Mouse (Mus musculus): ENCODE measurements around the gene Cmtr2. TPM values are rescaled to one million over a fixed set of nuclear protein-coding genes. Genes with fewer than 3 reads are reported as not detected.

Gene Cmtr2
- polyA plus RNA-seq, 1 experiment from 2014 or later = 13.2 TPM

DNA sequence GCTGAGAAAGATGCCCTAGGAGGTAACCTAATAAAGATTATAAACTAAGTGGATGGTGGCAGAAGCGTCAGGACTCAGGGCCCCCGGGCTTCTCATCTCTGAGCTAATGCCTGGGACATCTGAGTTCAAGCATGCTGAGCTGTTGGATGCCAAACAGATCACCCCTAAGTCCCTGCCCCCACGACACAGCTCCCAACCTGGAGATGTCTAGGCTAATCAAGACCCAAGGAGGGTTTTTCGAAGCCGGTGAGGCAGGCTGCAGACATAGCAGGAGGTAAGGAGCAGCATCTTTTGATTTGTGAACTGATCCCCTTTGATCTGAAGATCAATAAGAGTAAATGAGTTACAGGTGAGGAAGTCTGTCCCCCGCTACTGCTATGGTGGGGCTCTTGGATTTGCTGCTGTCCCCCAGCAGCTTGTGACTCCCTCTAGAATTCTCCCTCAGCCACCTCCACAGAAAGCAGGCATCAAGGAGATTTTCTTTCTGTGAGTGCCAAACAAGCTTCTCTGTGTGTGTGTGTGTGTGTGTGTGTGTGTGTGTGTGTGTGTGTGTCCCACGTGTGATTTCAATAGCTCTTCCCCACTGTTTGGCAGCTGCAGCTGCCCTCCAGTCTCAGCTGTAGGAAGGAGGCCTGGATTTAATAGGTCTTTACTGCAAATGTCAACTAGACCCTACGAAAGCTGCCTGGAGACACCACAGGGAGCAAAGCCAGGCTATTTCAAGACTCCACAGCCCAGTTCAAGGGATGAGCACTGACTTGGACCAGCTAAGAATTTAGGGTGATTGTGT is 26.3 kb upstream of the Cmtr2 start:
- ATAC-seq = peak; percentile 71
- WGBS = 18% methylated on average over 8 of the region's 8 CpGs
- Histone ChIP-seq H3K36me3 (ENCODE audit: control insufficient read depth, insufficient read depth, low read length) (no peaks in the 10 kb centered on the region), H3K27me3 (ENCODE audit: control insufficient read depth, insufficient read depth, low read depth, low read length) (no peaks in the 10 kb centered on the region), H3K9me3 (replicated peaks; ENCODE audit: control insufficient read depth, low read length, poor library complexity, severe bottlenecking) (no peaks in the 10 kb centered on the region), H3K4me2 (ENCODE audit: low read length) (no peak overlapping the region), H3K4me3 (ENCODE audit: low read depth, low read length) (no peak overlapping the region), H3K4me1 (ENCODE audit: control insufficient read depth, insufficient read depth, low read length) (peaks cover 13% of the 10 kb centered on the region), H3K9ac (ENCODE audit: low read depth, low read length) (peak overlapping the region; percentile 31; the same call in 1 of the 2 replicates), H3K27ac (ENCODE audit: low read length) (peak overlapping the region; percentile 74)

DNA sequence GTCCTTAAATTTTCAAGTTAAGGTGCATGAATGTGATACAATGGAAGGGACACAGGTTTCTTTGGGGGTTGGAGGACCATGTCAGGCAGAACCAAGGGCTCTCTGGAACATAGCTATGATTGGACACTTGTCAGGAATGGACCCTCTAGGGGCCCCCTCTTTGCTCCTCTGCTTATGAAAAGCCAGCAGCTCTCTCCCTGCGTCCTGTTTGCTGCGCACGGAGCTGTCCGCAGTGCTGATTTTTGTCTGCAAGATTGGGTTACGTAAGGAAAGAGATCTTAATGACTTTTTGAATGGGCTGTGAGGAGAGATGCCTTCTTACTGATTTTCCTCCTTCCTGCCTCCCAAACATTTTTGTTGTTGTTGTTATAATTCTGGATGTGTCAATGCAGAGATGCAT is 18.8 kb upstream of the Cmtr2 start:
- ATAC-seq = no peak
- WGBS = 7% methylated on average over 5 of the region's 5 CpGs
- Histone ChIP-seq H3K9me3 (replicated peaks; ENCODE audit: control insufficient read depth, low read length, poor library complexity, severe bottlenecking) (no peaks in the 10 kb centered on the region), H3K36me3 (ENCODE audit: control insufficient read depth, insufficient read depth, low read length) (no peaks in the 10 kb centered on the region), H3K4me2 (ENCODE audit: low read length) (no peak overlapping the region), H3K4me3 (ENCODE audit: low read depth, low read length) (no peak overlapping the region), H3K4me1 (ENCODE audit: control insufficient read depth, insufficient read depth, low read length) (0 out of 2 replicates have a peak, but pooled peaks cover 2% of the 10 kb centered on the region), H3K27ac (ENCODE audit: low read length) (no peak overlapping the region), H3K9ac (ENCODE audit: low read depth, low read length) (no peak overlapping the region), H3K27me3 (ENCODE audit: control insufficient read depth, insufficient read depth, low read depth, low read length) (no peaks in the 10 kb centered on the region)

DNA sequence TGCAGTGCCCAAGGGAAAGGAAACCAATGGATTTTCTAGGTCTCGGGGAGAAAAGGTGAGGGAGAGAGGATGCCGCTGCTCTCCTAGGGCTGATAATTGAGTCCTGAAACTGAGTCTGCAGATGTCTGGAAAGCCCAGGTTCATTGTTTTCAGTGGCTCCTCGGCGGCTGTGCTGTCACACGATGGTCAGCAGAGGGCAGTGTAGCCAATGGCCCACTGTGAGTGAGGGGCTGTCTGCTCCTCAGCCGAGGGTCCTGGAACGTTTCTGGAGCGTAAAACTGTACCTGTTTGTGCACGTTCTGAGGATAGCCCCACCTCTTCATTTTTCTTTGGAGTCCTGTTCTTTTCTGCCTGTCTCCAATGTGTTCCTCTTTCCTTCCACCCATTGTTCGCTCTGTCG is 13.7 kb upstream of the Cmtr2 start:
- H3K36me3 ChIP-seq (ENCODE audit: control insufficient read depth, insufficient read depth, low read length) = no peaks in the 10 kb centered on the region
- H3K9me3 ChIP-seq (replicated peaks; ENCODE audit: control insufficient read depth, low read length, poor library complexity, severe bottlenecking) = no peaks in the 10 kb centered on the region
- no peaks in the 10 kb centered on the region for H3K27me3 ChIP-seq (ENCODE audit: control insufficient read depth, insufficient read depth, low read depth, low read length)
- no peak overlapping the region for H3K27ac ChIP-seq (ENCODE audit: low read length)
- H3K4me3 ChIP-seq (ENCODE audit: low read depth, low read length) = no peak overlapping the region
- H3K9ac ChIP-seq (ENCODE audit: low read depth, low read length) = no peak overlapping the region
- H3K4me2 ChIP-seq (ENCODE audit: low read length) = no peak overlapping the region
- 0 out of 2 replicates have a peak, but pooled peaks cover 1% of the 10 kb centered on the region for H3K4me1 ChIP-seq (ENCODE audit: control insufficient read depth, insufficient read depth, low read length)
- 22% methylated on average over 11 of the region's 11 CpGs for WGBS
- ATAC-seq = no peak

DNA sequence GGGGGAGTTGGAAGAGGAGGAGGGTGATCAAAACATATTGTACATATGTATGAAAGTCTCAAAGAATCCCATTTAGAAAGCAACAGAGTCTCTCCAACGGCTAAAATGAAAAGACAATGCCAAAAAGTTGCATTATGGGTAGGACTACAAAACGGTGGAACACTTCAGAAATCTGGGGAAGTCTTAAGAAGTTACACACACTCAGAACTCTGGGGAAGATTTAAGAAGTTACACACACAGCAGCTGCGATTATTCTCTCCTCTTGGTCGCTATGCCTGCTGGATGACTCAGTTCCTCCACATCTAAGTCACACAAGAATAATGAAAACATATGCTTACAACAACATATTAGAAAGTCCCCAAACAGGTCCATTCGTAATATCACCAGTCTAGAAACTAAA is 788 bp downstream of the Cmtr2 start:
- Histone ChIP-seq H3K9me3 (replicated peaks; ENCODE audit: control insufficient read depth, low read length, poor library complexity, severe bottlenecking) (no peaks in the 10 kb centered on the region), H3K9ac (ENCODE audit: low read depth, low read length) (no peak overlapping the region), H3K4me1 (ENCODE audit: control insufficient read depth, insufficient read depth, low read length) (peaks cover 18% of the 10 kb centered on the region), H3K36me3 (ENCODE audit: control insufficient read depth, insufficient read depth, low read length) (peaks cover 2% of the 10 kb centered on the region), H3K4me2 (ENCODE audit: low read length) (no peak overlapping the region), H3K27ac (ENCODE audit: low read length) (no peak overlapping the region), H3K27me3 (ENCODE audit: control insufficient read depth, insufficient read depth, low read depth, low read length) (no peaks in the 10 kb centered on the region), H3K4me3 (ENCODE audit: low read depth, low read length) (no peak overlapping the region)
- 81% methylated on average over 5 of the region's 5 CpGs for WGBS
- no peak for ATAC-seq

DNA sequence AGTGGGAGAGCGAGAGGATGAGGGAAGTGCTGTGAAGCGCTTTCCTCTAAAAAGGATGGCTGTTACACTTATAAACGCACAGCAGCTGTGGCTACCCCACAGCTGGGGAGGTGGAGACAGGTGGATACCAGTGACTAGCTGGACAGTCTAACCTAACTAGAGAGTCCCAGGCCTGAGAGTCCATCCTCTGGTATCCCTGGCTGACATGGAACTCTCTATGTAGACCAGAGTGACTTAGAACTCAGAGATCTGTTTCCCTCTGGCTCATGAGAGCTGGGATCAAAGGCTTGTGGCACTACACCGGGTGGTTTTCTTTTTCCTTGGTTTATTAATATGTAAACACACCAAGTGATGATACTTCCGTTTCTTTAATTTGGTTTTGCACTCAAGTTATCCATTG is 1.7 kb downstream of the Cmtr2 start:
- H3K4me2 ChIP-seq (ENCODE audit: low read length) = peak overlapping the region; percentile 61
- peak; percentile 59 for ATAC-seq
- H3K27me3 ChIP-seq (ENCODE audit: control insufficient read depth, insufficient read depth, low read depth, low read length) = no peaks in the 10 kb centered on the region
- H3K9me3 ChIP-seq (replicated peaks; ENCODE audit: control insufficient read depth, low read length, poor library complexity, severe bottlenecking) = no peaks in the 10 kb centered on the region
- peak overlapping the region; percentile 35 for H3K9ac ChIP-seq (ENCODE audit: low read depth, low read length)
- peak overlapping the region; percentile 74 for H3K4me3 ChIP-seq (ENCODE audit: low read depth, low read length)
- WGBS = 28% methylated on average over 5 of the region's 5 CpGs
- H3K4me1 ChIP-seq (ENCODE audit: control insufficient read depth, insufficient read depth, low read length) = peaks cover 18% of the 10 kb centered on the region
- peaks cover 11% of the 10 kb centered on the region for H3K36me3 ChIP-seq (ENCODE audit: control insufficient read depth, insufficient read depth, low read length)
- H3K27ac ChIP-seq (ENCODE audit: low read length) = peak overlapping the region; percentile 80

DNA sequence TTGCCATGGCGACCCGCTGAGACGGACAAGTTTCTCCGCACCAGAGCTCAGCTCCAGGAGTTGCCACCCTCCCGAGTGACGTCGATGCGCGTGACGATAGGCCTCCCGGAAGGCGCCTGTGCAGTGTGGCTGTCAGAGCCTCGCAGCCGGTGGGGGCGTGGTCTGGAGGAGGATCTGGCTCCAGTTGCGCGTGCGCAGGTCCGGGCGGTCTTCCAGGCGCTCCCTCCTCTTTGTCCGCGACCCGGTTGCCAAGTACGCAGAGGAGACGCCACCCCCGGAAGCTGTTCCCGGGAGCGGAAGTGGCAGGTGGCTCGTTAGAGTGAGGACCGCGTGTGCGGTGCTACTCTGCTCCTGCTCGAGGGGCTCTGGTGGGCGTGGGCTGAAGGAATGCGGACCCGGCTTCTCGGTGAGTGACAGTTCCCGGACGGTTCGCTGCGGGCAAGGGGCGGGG is 2.2 kb downstream of the Cmtr2 start:
- Histone ChIP-seq H3K4me2 (ENCODE audit: low read length) (peak overlapping the region; percentile 61), H3K27me3 (ENCODE audit: control insufficient read depth, insufficient read depth, low read depth, low read length) (no peaks in the 10 kb centered on the region), H3K36me3 (ENCODE audit: control insufficient read depth, insufficient read depth, low read length) (peaks cover 17% of the 10 kb centered on the region), H3K4me3 (ENCODE audit: low read depth, low read length) (peak overlapping the region; percentile 74), H3K9me3 (replicated peaks; ENCODE audit: control insufficient read depth, low read length, poor library complexity, severe bottlenecking) (no peaks in the 10 kb centered on the region), H3K27ac (ENCODE audit: low read length) (peak overlapping the region; percentile 80), H3K9ac (ENCODE audit: low read depth, low read length) (peak overlapping the region; percentile 63), H3K4me1 (ENCODE audit: control insufficient read depth, insufficient read depth, low read length) (peaks cover 18% of the 10 kb centered on the region)
- under 1% methylated on average over 43 of the region's 43 CpGs for WGBS
- ATAC-seq = peak; percentile 100

DNA sequence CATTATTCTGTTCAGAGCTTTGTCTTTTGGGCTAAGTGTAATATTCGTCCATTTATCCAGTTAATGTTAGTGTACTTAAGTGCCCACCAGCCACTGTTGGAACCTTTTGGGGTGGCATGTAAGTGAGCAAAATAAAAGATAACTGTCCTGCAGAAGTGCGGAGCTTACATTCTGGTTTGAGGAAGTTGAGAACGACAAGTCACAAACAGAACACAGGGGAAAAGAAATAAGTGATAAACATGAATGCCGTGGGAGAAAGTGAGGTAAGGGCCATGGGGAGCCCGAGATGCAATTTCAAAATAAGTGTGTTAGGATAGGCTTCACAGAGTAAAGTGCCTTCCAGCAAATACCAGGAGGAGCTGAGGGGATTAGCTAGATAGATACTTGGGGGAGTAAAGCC is 3.0 kb downstream of the Cmtr2 start:
- ATAC-seq = no peak
- peak overlapping the region; percentile 63; the same call in 1 of the 2 replicates for H3K9ac ChIP-seq (ENCODE audit: low read depth, low read length)

DNA sequence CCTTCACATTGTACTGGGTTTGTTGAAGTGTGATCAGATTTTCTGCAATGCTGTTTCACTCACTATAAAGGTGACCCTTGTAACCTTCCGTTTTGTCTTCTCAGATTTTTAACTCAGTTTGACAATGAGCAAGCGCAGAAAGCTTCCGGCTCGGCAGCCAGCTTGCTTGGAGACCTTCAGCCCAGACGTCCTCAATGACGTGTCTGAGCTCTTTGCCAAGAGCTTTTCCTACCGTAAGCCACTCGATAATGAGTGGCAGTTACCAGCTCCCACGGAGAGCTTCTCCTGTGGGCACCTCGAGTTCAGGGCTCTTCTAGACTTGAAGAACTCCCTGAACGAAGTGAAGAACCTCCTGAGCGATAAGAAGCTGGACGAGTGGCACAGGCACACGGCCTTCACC is 5.5 kb downstream of the Cmtr2 start:
- no peaks in the 10 kb centered on the region for H3K9me3 ChIP-seq (replicated peaks; ENCODE audit: control insufficient read depth, low read length, poor library complexity, severe bottlenecking)
- WGBS = 90% methylated on average over 14 of the region's 14 CpGs
- H3K27ac ChIP-seq (ENCODE audit: low read length) = no peak overlapping the region
- peaks cover 18% of the 10 kb centered on the region for H3K4me1 ChIP-seq (ENCODE audit: control insufficient read depth, insufficient read depth, low read length)
- H3K4me2 ChIP-seq (ENCODE audit: low read length) = no peak overlapping the region
- H3K27me3 ChIP-seq (ENCODE audit: control insufficient read depth, insufficient read depth, low read depth, low read length) = no peaks in the 10 kb centered on the region
- no peak for ATAC-seq
- H3K4me3 ChIP-seq (ENCODE audit: low read depth, low read length) = no peak overlapping the region
- peaks cover 28% of the 10 kb centered on the region for H3K36me3 ChIP-seq (ENCODE audit: control insufficient read depth, insufficient read depth, low read length)
- H3K9ac ChIP-seq (ENCODE audit: low read depth, low read length) = no peak overlapping the region

More for the DNA sequence above, 3.0 kb downstream of the Cmtr2 start:
- peak overlapping the region; percentile 61 for H3K4me2 ChIP-seq (ENCODE audit: low read length)
- H3K36me3 ChIP-seq (ENCODE audit: control insufficient read depth, insufficient read depth, low read length) = peaks cover 25% of the 10 kb centered on the region
- WGBS = 78% methylated on average over 5 of the region's 5 CpGs
- no peak overlapping the region for H3K27ac ChIP-seq (ENCODE audit: low read length)
- no peaks in the 10 kb centered on the region for H3K27me3 ChIP-seq (ENCODE audit: control insufficient read depth, insufficient read depth, low read depth, low read length)
- H3K4me1 ChIP-seq (ENCODE audit: control insufficient read depth, insufficient read depth, low read length) = peaks cover 18% of the 10 kb centered on the region
- H3K9me3 ChIP-seq (replicated peaks; ENCODE audit: control insufficient read depth, low read length, poor library complexity, severe bottlenecking) = no peaks in the 10 kb centered on the region
- H3K4me3 ChIP-seq (ENCODE audit: low read depth, low read length) = peak overlapping the region; percentile 74

DNA sequence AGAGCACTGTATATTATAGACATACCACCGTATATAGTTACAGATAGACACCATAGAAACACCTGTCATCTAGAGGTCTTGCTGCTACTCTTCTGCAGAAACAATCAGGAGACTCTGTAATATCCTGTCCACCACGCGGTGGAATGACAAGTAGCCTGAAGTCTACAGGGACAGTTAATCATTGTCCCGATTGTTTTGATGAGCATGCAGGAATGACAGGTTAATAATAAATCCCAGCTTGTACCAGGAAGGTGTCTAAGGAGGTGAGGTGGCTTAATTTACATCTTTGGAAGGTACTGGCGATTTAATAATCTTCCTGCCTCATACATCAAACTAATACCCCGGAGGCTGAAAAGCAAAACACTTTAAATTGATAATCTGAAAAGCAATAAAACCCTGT is 15.3 kb downstream of the Cmtr2 start:
- no peak overlapping the region for H3K27ac ChIP-seq (ENCODE audit: low read length)

More for the DNA sequence above, 15.3 kb downstream of the Cmtr2 start:
- no peaks in the 10 kb centered on the region for H3K27me3 ChIP-seq (ENCODE audit: control insufficient read depth, insufficient read depth, low read depth, low read length)
- no peak overlapping the region for H3K4me3 ChIP-seq (ENCODE audit: low read depth, low read length)
- H3K36me3 ChIP-seq (ENCODE audit: control insufficient read depth, insufficient read depth, low read length) = 0 out of 2 replicates have a peak, but pooled peaks cover 2% of the 10 kb centered on the region
- no peak overlapping the region for H3K9ac ChIP-seq (ENCODE audit: low read depth, low read length)
- no peaks in the 10 kb centered on the region; the same call in 1 of the 2 replicates for H3K9me3 ChIP-seq (replicated peaks; ENCODE audit: control insufficient read depth, low read length, poor library complexity, severe bottlenecking)
- H3K4me2 ChIP-seq (ENCODE audit: low read length) = no peak overlapping the region
- H3K4me1 ChIP-seq (ENCODE audit: control insufficient read depth, insufficient read depth, low read length) = no peaks in the 10 kb centered on the region
- ATAC-seq = no peak
- 78% methylated on average over 6 of the region's 6 CpGs for WGBS
